Mouse (Mus musculus): Measurements from ENCODE around the gene Prc1.

DNA sequence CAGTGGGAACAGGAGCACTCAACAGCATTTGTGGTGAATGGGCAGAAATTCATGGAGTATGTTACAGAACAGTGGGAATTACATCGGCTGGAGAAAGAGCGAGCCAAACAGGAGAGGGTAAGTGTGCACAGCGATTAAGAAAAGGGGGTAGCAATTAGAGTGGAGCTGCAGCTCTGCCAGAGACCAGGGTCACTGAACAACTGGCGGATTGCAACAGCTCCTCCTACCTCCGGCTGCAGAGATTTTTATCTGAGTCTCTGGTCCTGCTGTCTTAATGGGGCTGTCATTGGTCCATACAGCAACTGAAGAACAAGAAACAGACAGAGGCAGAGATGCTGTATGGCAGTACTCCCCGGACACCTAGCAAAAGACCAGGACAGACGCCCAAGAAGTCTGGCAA is 16.5 kb downstream of the Prc1 start:
- TF ChIP-seq CTCF (IDR thresholded peaks at IDR 0.05; ENCODE audit: borderline replicate concordance, extremely low read depth, insufficient read depth, insufficient read length) (no peak), POLR2A (IDR thresholded peaks at IDR 0.05; ENCODE audit: borderline replicate concordance, extremely low read depth, insufficient read depth, insufficient read length, poor library complexity, severe bottlenecking) (no peak)
